Mouse (Mus musculus) kidney, postnatal 0 days (tissue): ENCODE measurements around the gene Stk32b. TPM values are rescaled to one million over a fixed set of nuclear protein-coding genes. Genes with fewer than 3 reads are reported as not detected.

Source experiments
- ATAC-seq: fragments of 200-750 bp; cut with Nextera tagmentation; replicated peaks from 2 replicates; pipeline ENCODE4 v1.8.0; 2017; ENCODE audit warnings: low read depth, moderate number of reproducible peaks, moderate TSS enrichment, moderate library complexity; ENCODE audit not compliant: low FRiP score
- DNase-seq: peaks from one replicate; pipeline ENCODE4 v3.0.0-alpha.2; 2016; ENCODE audit warnings: low spot score
- H3K27ac ChIP-seq: fragments of 300-500 bp; sonication (generic); 2 replicates; pipeline ENCODE4 v1.5.1; 2014; ENCODE audit warnings: mild to moderate bottlenecking
- H3K27me3 ChIP-seq: fragments of 300-500 bp; sonication (generic); 2 replicates; pipeline ENCODE4 v1.6.1; 2014; ENCODE audit warnings: low read length, mixed read lengths; ENCODE audit not compliant: insufficient read depth
- H3K36me3 ChIP-seq: fragments of 300-500 bp; sonication (generic); 2 replicates; pipeline ENCODE4 v1.6.1; 2014; ENCODE audit warnings: low read length, mixed read lengths; ENCODE audit not compliant: insufficient read depth
- H3K4me1 ChIP-seq: fragments of 300-500 bp; sonication (generic); replicated peaks from 2 replicates; pipeline ENCODE4 v1.6.1; 2014; ENCODE audit warnings: antibody characterized with exemption, low read length, mixed read lengths; ENCODE audit not compliant: insufficient read depth
- H3K4me2 ChIP-seq: fragments of 300-500 bp; sonication (generic); 2 replicates; pipeline ENCODE4 v1.6.1; 2014; ENCODE audit warnings: mild to moderate bottlenecking, low read length, moderate library complexity, mixed read lengths
- H3K4me3 ChIP-seq: fragments of 300-500 bp; sonication (generic); replicated peaks from 2 replicates; pipeline ENCODE4 v1.5.1; 2014; ENCODE audit warnings: low read depth, low read length
- H3K9ac ChIP-seq: fragments of 300-500 bp; sonication (generic); 2 replicates; pipeline ENCODE4 v1.6.1; 2014; ENCODE audit warnings: low read depth, low read length
- H3K9me3 ChIP-seq: fragments of 300-500 bp; sonication (generic); replicated peaks from 2 replicates; pipeline ENCODE4 v1.6.1; 2016; ENCODE audit warnings: low read length, inconsistent platforms, mixed read lengths
- CTCF ChIP-seq: IDR thresholded peaks from 2 replicates; pipeline ENCODE4 v1.5.1; 2016; ENCODE audit warnings: antibody characterized with exemption, low read depth, mild to moderate bottlenecking, moderate library complexity
- WGBS: fragments of 180-500 bp; shearing (Covaris S2); extraction: QIAGEN DNeasy Blood & Tissue Kit; methylation state at CpG from one replicate; pipeline ENCODE4 v1.1.7; 2014; 5-methylcytosine and 5-hydroxymethylcytosine counted together
- polyA plus RNA-seq: library from polyadenylated mRNA; unstranded; fragments of >200 nt; fragmentation: Nextera tagmentation; extraction: Ambion mirVana; gene quantifications from 2 replicates; pipeline ENCODE4 v1.2.1, GENCODE M21; 2015

Gene Stk32b
- polyA plus RNA-seq, 1 experiment from 2014 or later = 6.1 TPM

- no peaks in the 10 kb centered on the region for H3K36me3 ChIP-seq
- no peaks in the 10 kb centered on the region for H3K9me3 ChIP-seq
- no peak overlapping the region for H3K4me2 ChIP-seq
- 77% methylated on average over 2 of the region's 2 CpGs for WGBS
- H3K27ac ChIP-seq = no peak overlapping the region
- no peak for DNase-seq
- no peaks in the 10 kb centered on the region for H3K4me1 ChIP-seq
- H3K4me3 ChIP-seq = no peak overlapping the region
- H3K9ac ChIP-seq = no peak overlapping the region
- no peaks in the 10 kb centered on the region for H3K27me3 ChIP-seq
- no peak for ATAC-seq
- no peak for TF ChIP-seq CTCF
Measured at GRCm38 (mm10) chr5:37467646-37468045, 249.3 kb downstream of the Stk32b start.

DNA sequence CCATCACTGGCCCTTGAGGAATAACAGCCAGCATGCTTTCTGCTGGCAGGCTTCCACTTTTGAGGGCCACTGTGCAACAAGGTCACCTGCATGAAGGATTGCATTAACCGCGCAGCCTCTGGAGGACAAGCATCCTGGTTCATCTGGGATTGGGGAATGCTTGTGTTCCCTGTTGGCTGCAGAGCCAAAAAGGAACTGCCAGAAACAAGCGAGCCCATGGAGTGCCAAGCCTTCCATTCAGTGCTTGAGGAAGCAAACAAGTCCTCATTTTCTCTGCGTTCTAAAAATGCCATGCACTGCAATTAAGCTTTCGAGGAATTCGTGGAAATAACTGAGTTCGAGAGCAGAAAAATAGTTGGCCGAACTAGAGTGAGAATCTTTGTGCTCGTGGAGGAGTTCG is 251.5 kb downstream of the Stk32b start:
- no peak overlapping the region for H3K27ac ChIP-seq
- H3K4me3 ChIP-seq = no peak overlapping the region
- DNase-seq = no peak
- WGBS = 90% methylated on average over 10 of the region's 10 CpGs
- ATAC-seq = no peak
- no peaks in the 10 kb centered on the region for H3K4me1 ChIP-seq
- H3K36me3 ChIP-seq = no peaks in the 10 kb centered on the region
- TF ChIP-seq CTCF = no peak
- H3K27me3 ChIP-seq = no peaks in the 10 kb centered on the region
- H3K4me2 ChIP-seq = no peak overlapping the region
- H3K9me3 ChIP-seq = no peaks in the 10 kb centered on the region
- no peak overlapping the region for H3K9ac ChIP-seq

DNA sequence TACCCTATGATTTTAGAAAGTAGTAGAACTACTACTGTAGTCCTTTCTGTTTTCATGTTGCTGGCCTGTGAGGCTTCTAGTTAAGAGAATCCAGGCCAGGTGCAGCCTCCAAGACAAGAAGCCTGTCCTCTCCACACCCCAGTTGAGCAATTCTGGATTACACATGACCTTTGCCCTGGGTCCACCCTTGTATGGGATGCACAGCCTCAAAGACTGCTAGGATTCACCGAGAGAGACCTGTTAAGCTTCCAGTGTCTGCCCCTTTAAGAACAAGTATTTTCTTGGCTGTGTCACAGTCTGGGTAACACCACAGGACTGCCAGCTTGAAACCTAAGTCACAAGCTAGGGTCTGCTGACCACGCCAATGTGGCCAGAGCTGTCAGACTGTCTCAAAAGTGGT is 258.7 kb downstream of the Stk32b start:
- H3K9me3 ChIP-seq = no peaks in the 10 kb centered on the region
- no peak overlapping the region for H3K9ac ChIP-seq
- H3K4me1 ChIP-seq = no peaks in the 10 kb centered on the region
- H3K27ac ChIP-seq = no peak overlapping the region
- DNase-seq (peak; percentile 8), ATAC-seq (no peak)
- WGBS = 49% methylated on average over 2 of the region's 2 CpGs
- no peak for TF ChIP-seq CTCF
- H3K4me2 ChIP-seq = no peak overlapping the region
- H3K4me3 ChIP-seq = no peak overlapping the region
- no peaks in the 10 kb centered on the region for H3K36me3 ChIP-seq
- no peaks in the 10 kb centered on the region for H3K27me3 ChIP-seq

- no peak for ATAC-seq
- no peak for TF ChIP-seq CTCF
- no peak for DNase-seq
- H3K27me3 ChIP-seq = no peaks in the 10 kb centered on the region
- no peaks in the 10 kb centered on the region for H3K9me3 ChIP-seq
- 84% methylated on average over 2 of the region's 2 CpGs for WGBS
- H3K9ac ChIP-seq = no peak overlapping the region
- no peaks in the 10 kb centered on the region for H3K4me1 ChIP-seq
- H3K27ac ChIP-seq = no peak overlapping the region
- H3K4me2 ChIP-seq = no peak overlapping the region
- H3K36me3 ChIP-seq = no peaks in the 10 kb centered on the region
- H3K4me3 ChIP-seq = no peak overlapping the region
Measured at GRCm38 (mm10) chr5:37457831-37458230, 259.1 kb downstream of the Stk32b start.

GRCm38 (mm10) chr5:37457191-37457590 is 259.8 kb downstream of the Stk32b start:
- no peaks in the 10 kb centered on the region for H3K36me3 ChIP-seq
- no peak for DNase-seq
- no peak overlapping the region for H3K27ac ChIP-seq
- no peak for TF ChIP-seq CTCF
- H3K27me3 ChIP-seq = no peaks in the 10 kb centered on the region
- H3K4me1 ChIP-seq = no peaks in the 10 kb centered on the region
- no peak overlapping the region for H3K4me2 ChIP-seq
- no peaks in the 10 kb centered on the region for H3K9me3 ChIP-seq
- H3K4me3 ChIP-seq = no peak overlapping the region
- 62% methylated on average over 5 of the region's 5 CpGs for WGBS
- no peak for ATAC-seq
- no peak overlapping the region for H3K9ac ChIP-seq

GRCm38 (mm10) chr5:37456590-37456989 is 260.4 kb downstream of the Stk32b start:
- H3K36me3 ChIP-seq = no peaks in the 10 kb centered on the region
- H3K4me1 ChIP-seq = no peaks in the 10 kb centered on the region
- no peak overlapping the region for H3K4me2 ChIP-seq
- 69% methylated on average over 2 of the region's 2 CpGs for WGBS
- H3K9me3 ChIP-seq = no peaks in the 10 kb centered on the region
- ATAC-seq (no peak), DNase-seq (no peak)
- no peak overlapping the region for H3K9ac ChIP-seq
- H3K27ac ChIP-seq = no peak overlapping the region
- H3K4me3 ChIP-seq = no peak overlapping the region
- TF ChIP-seq CTCF = no peak
- H3K27me3 ChIP-seq = no peaks in the 10 kb centered on the region

DNA sequence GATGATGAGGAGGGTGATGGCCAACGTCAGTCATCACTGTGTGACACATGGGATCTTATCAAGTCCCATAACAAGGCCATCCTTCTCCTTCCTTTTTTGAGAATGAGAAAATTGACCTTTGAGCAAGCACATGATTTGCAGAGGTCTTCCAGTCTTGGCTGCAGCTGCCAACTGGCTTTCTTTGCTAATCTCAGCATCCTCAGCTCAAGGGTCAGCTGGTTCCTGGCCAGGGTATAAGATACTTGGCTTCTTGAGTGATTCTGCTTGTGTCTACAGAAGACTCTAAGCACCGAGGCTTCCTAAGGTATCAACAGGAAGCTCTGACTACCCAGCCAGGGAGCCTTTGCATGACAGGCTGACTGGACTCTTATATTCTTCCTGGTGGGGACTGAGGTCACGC is 269.4 kb downstream of the Stk32b start:
- H3K36me3 ChIP-seq = no peaks in the 10 kb centered on the region
- 77% methylated on average over 3 of the region's 3 CpGs for WGBS
- TF ChIP-seq CTCF = no peak

More for the DNA sequence above, 269.4 kb downstream of the Stk32b start:
- Histone ChIP-seq H3K9me3 (no peaks in the 10 kb centered on the region), H3K4me1 (no peaks in the 10 kb centered on the region), H3K27ac (no peak overlapping the region), H3K4me2 (no peak overlapping the region), H3K9ac (no peak overlapping the region), H3K27me3 (no peaks in the 10 kb centered on the region), H3K4me3 (no peak overlapping the region)
- DNase-seq = no peak
- ATAC-seq = no peak
